Mouse (Mus musculus): ENCODE data around the gene Tlx2. TPM values are rescaled to one million over a fixed set of nuclear protein-coding genes. Genes with fewer than 3 reads are reported as not detected.

The Tlx2 gene
- total and polyA plus RNA-seq, 3 experiments: not detected

DNA sequence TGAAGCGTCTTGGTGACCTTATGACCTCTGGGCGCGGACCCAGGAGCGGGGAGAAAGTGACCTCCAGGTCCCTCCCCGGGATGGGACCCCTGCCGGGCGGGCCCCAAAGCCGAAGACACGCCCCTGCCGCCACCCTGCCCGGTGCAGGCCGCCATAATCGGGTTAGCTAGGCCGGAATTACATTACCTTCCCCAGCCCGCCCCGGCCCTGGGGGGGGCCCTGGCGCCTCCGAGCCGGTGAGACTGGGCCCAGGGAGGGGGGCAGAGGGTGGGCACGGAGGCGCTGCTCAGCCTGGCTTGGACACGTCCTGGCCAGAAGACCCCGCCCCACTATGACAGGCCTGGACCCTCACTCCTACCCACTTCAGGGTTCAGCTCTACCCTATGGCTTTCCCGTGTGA is 1.1 kb upstream of the Tlx2 start:
- Histone ChIP-seq H3K4me3 (ENCODE audit: low read depth, low read length) (no peak overlapping the region; the same call in 1 of the 2 replicates), H3K27me3 (ENCODE audit: insufficient read depth, low read length) (peaks cover 44% of the 10 kb centered on the region), H3K36me3 (replicated peaks) (peaks cover 7% of the 10 kb centered on the region), H3K9me3 (replicated peaks) (peaks cover 33% of the 10 kb centered on the region), H3K4me1 (ENCODE audit: insufficient read depth, low read depth, low read length) (no peaks in the 10 kb centered on the region; the same call in 1 of the 2 replicates)
- no peak for ATAC-seq (ENCODE audit: extremely low read depth, insufficient number of reproducible peaks, low FRiP score, poor library complexity, severe bottlenecking)
- no peak for DNase-seq (ENCODE audit: low spot score)
- TF ChIP-seq CTCF (IDR thresholded peaks at IDR 0.05; ENCODE audit: low read depth, low read length) (no peak), GATA1 (IDR thresholded peaks at IDR 0.05; ENCODE audit: borderline replicate concordance, low read length) (no peak), TAL1 (conservative IDR thresholded peaks at IDR 0.05; ENCODE audit: low read depth, low read length) (no peak), POLR2AphosphoS5 (IDR thresholded peaks at IDR 0.05; ENCODE audit: insufficient replicate concordance, low read depth, low read length) (no peak), GATA2 (IDR thresholded peaks at IDR 0.05; ENCODE audit: borderline replicate concordance, low read depth, low read length) (no peak)

GRCm38 (mm10) chr6:83070311-83071219 is 472 bp upstream of the Tlx2 start:
- H3K27me3 ChIP-seq (ENCODE audit: insufficient read depth, low read length): peaks cover 44% of the 10 kb centered on the region
- no peak for DNase-seq (ENCODE audit: low spot score)
- peaks cover 11% of the 10 kb centered on the region for H3K36me3 ChIP-seq (replicated peaks)
- peaks cover 33% of the 10 kb centered on the region for H3K9me3 ChIP-seq (replicated peaks)
- TF ChIP-seq GATA1 (IDR thresholded peaks at IDR 0.05; ENCODE audit: borderline replicate concordance, low read length): no peak
- no peak for TF ChIP-seq TAL1 (conservative IDR thresholded peaks at IDR 0.05; ENCODE audit: low read depth, low read length)
- TF ChIP-seq GATA2 (IDR thresholded peaks at IDR 0.05; ENCODE audit: borderline replicate concordance, low read depth, low read length): no peak
- no peak for TF ChIP-seq CTCF (IDR thresholded peaks at IDR 0.05; ENCODE audit: low read depth, low read length)
- TF ChIP-seq POLR2AphosphoS5 (IDR thresholded peaks at IDR 0.05; ENCODE audit: insufficient replicate concordance, low read depth, low read length): no peak
- no peaks in the 10 kb centered on the region; the same call in 1 of the 2 replicates for H3K4me1 ChIP-seq (ENCODE audit: insufficient read depth, low read depth, low read length)
- no peak for ATAC-seq (ENCODE audit: extremely low read depth, insufficient number of reproducible peaks, low FRiP score, poor library complexity, severe bottlenecking)
- peak overlapping the region; percentile 23; the same call in 1 of the 2 replicates for H3K4me3 ChIP-seq (ENCODE audit: low read depth, low read length)

GRCm38 (mm10) chr6:83069488-83070246 is 426 bp downstream of the Tlx2 start:
- H3K27me3 ChIP-seq (ENCODE audit: insufficient read depth, low read length): peaks cover 44% of the 10 kb centered on the region
- DNase-seq (ENCODE audit: low spot score) (no peak), ATAC-seq (ENCODE audit: extremely low read depth, insufficient number of reproducible peaks, low FRiP score, poor library complexity, severe bottlenecking) (no peak)
- peaks cover 33% of the 10 kb centered on the region for H3K9me3 ChIP-seq (replicated peaks)
- peaks cover 15% of the 10 kb centered on the region for H3K36me3 ChIP-seq (replicated peaks)
- no peak for TF ChIP-seq POLR2AphosphoS5 (IDR thresholded peaks at IDR 0.05; ENCODE audit: insufficient replicate concordance, low read depth, low read length)
- TF ChIP-seq TAL1 (conservative IDR thresholded peaks at IDR 0.05; ENCODE audit: low read depth, low read length): no peak
- no peak for TF ChIP-seq GATA1 (IDR thresholded peaks at IDR 0.05; ENCODE audit: borderline replicate concordance, low read length)
- TF ChIP-seq GATA2 (IDR thresholded peaks at IDR 0.05; ENCODE audit: borderline replicate concordance, low read depth, low read length): no peak
- TF ChIP-seq CTCF (IDR thresholded peaks at IDR 0.05; ENCODE audit: low read depth, low read length): no peak
- no peaks in the 10 kb centered on the region for H3K4me1 ChIP-seq (ENCODE audit: insufficient read depth, low read depth, low read length)
- H3K4me3 ChIP-seq (ENCODE audit: low read depth, low read length): peak overlapping the region; percentile 23; the same call in 1 of the 2 replicates

GRCm38 (mm10) chr6:83068706-83069487 is 1.2 kb downstream of the Tlx2 start:
- H3K4me1 ChIP-seq (ENCODE audit: insufficient read depth, low read depth, low read length): no peaks in the 10 kb centered on the region
- peaks cover 20% of the 10 kb centered on the region for H3K36me3 ChIP-seq (replicated peaks)
- H3K9me3 ChIP-seq (replicated peaks): peaks cover 33% of the 10 kb centered on the region
- ATAC-seq (ENCODE audit: extremely low read depth, insufficient number of reproducible peaks, low FRiP score, poor library complexity, severe bottlenecking) (no peak), DNase-seq (ENCODE audit: low spot score) (no peak)
- no peak for TF ChIP-seq TAL1 (conservative IDR thresholded peaks at IDR 0.05; ENCODE audit: low read depth, low read length)
- no peak for TF ChIP-seq GATA1 (IDR thresholded peaks at IDR 0.05; ENCODE audit: borderline replicate concordance, low read length)
- no peak for TF ChIP-seq GATA2 (IDR thresholded peaks at IDR 0.05; ENCODE audit: borderline replicate concordance, low read depth, low read length)
- no peak for TF ChIP-seq CTCF (IDR thresholded peaks at IDR 0.05; ENCODE audit: low read depth, low read length)
- TF ChIP-seq POLR2AphosphoS5 (IDR thresholded peaks at IDR 0.05; ENCODE audit: insufficient replicate concordance, low read depth, low read length): no peak
- H3K4me3 ChIP-seq (ENCODE audit: low read depth, low read length): peak overlapping the region; percentile 27; the same call in 1 of the 2 replicates
- peaks cover 44% of the 10 kb centered on the region for H3K27me3 ChIP-seq (ENCODE audit: insufficient read depth, low read length)

DNA sequence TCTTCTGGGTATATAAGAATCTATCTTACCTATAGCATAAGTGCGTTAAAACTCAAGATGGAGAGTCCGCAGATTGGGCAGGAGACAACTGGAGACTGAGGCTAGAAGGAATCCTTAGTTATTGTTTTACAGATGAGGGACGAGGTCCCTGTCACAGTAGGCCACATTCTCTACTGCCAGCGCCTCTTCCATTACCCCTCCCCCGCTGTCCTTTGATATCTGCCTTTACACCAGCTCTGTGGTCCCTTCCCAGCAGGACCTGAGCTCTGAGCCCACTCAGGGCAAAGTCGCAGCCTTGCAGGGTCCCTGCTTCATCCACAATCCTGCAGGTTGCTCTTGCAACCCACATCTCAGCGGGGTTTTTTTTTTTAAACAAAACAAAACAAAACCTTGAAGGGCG is 1.9 kb downstream of the Tlx2 start:
- Histone ChIP-seq H3K4me1 (ENCODE audit: insufficient read depth, low read depth, low read length) (no peaks in the 10 kb centered on the region), H3K27me3 (ENCODE audit: insufficient read depth, low read length) (peaks cover 40% of the 10 kb centered on the region), H3K36me3 (replicated peaks) (peaks cover 24% of the 10 kb centered on the region), H3K9me3 (replicated peaks) (peaks cover 33% of the 10 kb centered on the region), H3K4me3 (ENCODE audit: low read depth, low read length) (no peak overlapping the region; the same call in 1 of the 2 replicates)
- TF ChIP-seq POLR2AphosphoS5 (IDR thresholded peaks at IDR 0.05; ENCODE audit: insufficient replicate concordance, low read depth, low read length): no peak
- TF ChIP-seq TAL1 (conservative IDR thresholded peaks at IDR 0.05; ENCODE audit: low read depth, low read length): no peak
- TF ChIP-seq GATA1 (IDR thresholded peaks at IDR 0.05; ENCODE audit: borderline replicate concordance, low read length): no peak
- no peak for TF ChIP-seq GATA2 (IDR thresholded peaks at IDR 0.05; ENCODE audit: borderline replicate concordance, low read depth, low read length)
- no peak for TF ChIP-seq CTCF (IDR thresholded peaks at IDR 0.05; ENCODE audit: low read depth, low read length)
- DNase-seq (ENCODE audit: low spot score): no peak
- no peak for ATAC-seq (ENCODE audit: extremely low read depth, insufficient number of reproducible peaks, low FRiP score, poor library complexity, severe bottlenecking)
